Comparison of ENCODE assay signal across 7 mouse cellular contexts in genomic region chr5:137338256-137338655, GRCm38 (mm10). TPM values are rescaled to one million over a fixed set of nuclear protein-coding genes. Genes with fewer than 3 reads are reported as not detected.
A peak's percentile ranks its signal among the peaks of the same experiment; 100 is the strongest.
DNase-seq lines count a peak whose midpoint lies in the region; ATAC-seq and TF ChIP-seq lines count a peak whose summit lies in the region.

No protein-coding gene starts in this region.

- no peaks in the 10 kb centered on the region for H3K9me3 ChIP-seq in embryonic facial prominence, embryonic 14.5 days (ENCODE audit: control insufficient read depth, low read length)
- H3K9me3 ChIP-seq in limb, embryonic 13.5 days, result no peaks in the 10 kb centered on the region
- H3K9me3 ChIP-seq in midbrain, embryonic 15.5 days, result no peaks in the 10 kb centered on the region

- H3K4me1 ChIP-seq in bone marrow, adult 2 months (ENCODE audit: control insufficient read depth, insufficient read depth, low read length), result peaks cover 3% of the 10 kb centered on the region; the same call in 1 of the 2 replicates
- peaks cover 7% of the 10 kb centered on the region for H3K4me1 ChIP-seq in embryonic facial prominence, embryonic 14.5 days (ENCODE audit: control insufficient read depth, insufficient read depth, low read length)
- H3K4me1 ChIP-seq in limb, embryonic 13.5 days, result peaks cover 18% of the 10 kb centered on the region
- peaks cover 20% of the 10 kb centered on the region for H3K4me1 ChIP-seq in midbrain, embryonic 15.5 days
- H3K4me1 ChIP-seq in spleen, adult 2 months (ENCODE audit: control insufficient read depth, insufficient read depth, insufficient read length), result peaks cover 12% of the 10 kb centered on the region; the same call in 1 of the 2 replicates

- DNase-seq in embryonic facial prominence, embryonic 14.5 days (ENCODE audit: low spot score), result peak; percentile 97
- peak; percentile 90 for DNase-seq in heart, adult 8-10 months (ENCODE audit: low spot score)
- peak; percentile 95 for DNase-seq in kidney, adult 9 months
- DNase-seq in spleen, adult 2 months (ENCODE audit: low read depth in 1 of 2, low spot score in 2 of 2), result peak; percentile 37 to 84

- no peaks in the 10 kb centered on the region for H3K36me3 ChIP-seq in embryonic facial prominence, embryonic 14.5 days (ENCODE audit: control insufficient read depth, insufficient read depth, low read length)
- no peaks in the 10 kb centered on the region for H3K36me3 ChIP-seq in limb, embryonic 13.5 days
- H3K36me3 ChIP-seq in midbrain, embryonic 15.5 days (replicated peaks), result no peaks in the 10 kb centered on the region
- H3K36me3 ChIP-seq in spleen, adult 2 months (ENCODE audit: control insufficient read depth, insufficient read depth, low read length), result no peaks in the 10 kb centered on the region

- WGBS in bone marrow, adult 2 months, result 0% methylated on average over 19 of the region's 19 CpGs
- 0% methylated on average over 19 of the region's 19 CpGs for WGBS in embryonic facial prominence, embryonic 14.5 days
- under 1% methylated on average over 19 of the region's 19 CpGs for WGBS in limb, embryonic 13.5 days
- WGBS in midbrain, embryonic 15.5 days, result 0% methylated on average over 19 of the region's 19 CpGs
- WGBS in spleen, adult 2 months, result under 1% methylated on average over 19 of the region's 19 CpGs

- ATAC-seq in embryonic facial prominence, embryonic 14.5 days (ENCODE audit: low read depth), result peak; percentile 87
- peak; percentile 83 for ATAC-seq in limb, embryonic 13.5 days (ENCODE audit: low FRiP score, low read depth)
- ATAC-seq in midbrain, embryonic 15.5 days (replicated peaks), result peak; percentile 78

- H3K4me2 ChIP-seq in embryonic facial prominence, embryonic 14.5 days (ENCODE audit: low read depth, low read length), result peak overlapping the region; percentile 83
- H3K4me2 ChIP-seq in limb, embryonic 13.5 days (replicated peaks), result peak overlapping the region; percentile 77
- H3K4me2 ChIP-seq in midbrain, embryonic 15.5 days, result peak overlapping the region; percentile 85

- peak overlapping the region; percentile 72 for H3K4me3 ChIP-seq in bone marrow, adult 2 months (replicated peaks; ENCODE audit: control insufficient read depth, low read depth, low read length)
- H3K4me3 ChIP-seq in embryonic facial prominence, embryonic 14.5 days (ENCODE audit: low read depth, low read length), result peak overlapping the region; percentile 40
- peak overlapping the region; percentile 46 for H3K4me3 ChIP-seq in limb, embryonic 13.5 days
- H3K4me3 ChIP-seq in midbrain, embryonic 15.5 days, result peak overlapping the region; percentile 45
- peak overlapping the region; percentile 58 for H3K4me3 ChIP-seq in spleen, adult 2 months (ENCODE audit: extremely low read depth, insufficient read depth, insufficient read length)

- H3K27ac ChIP-seq in bone marrow, adult 2 months (ENCODE audit: control insufficient read depth, insufficient read depth, low read depth, low read length, poor library complexity), result no peak overlapping the region
- peak overlapping the region; percentile 87 for H3K27ac ChIP-seq in embryonic facial prominence, embryonic 14.5 days (replicated peaks; ENCODE audit: low read depth, low read length)
- H3K27ac ChIP-seq in limb, embryonic 13.5 days, result peak overlapping the region; percentile 29
- H3K27ac ChIP-seq in midbrain, embryonic 15.5 days, result peak overlapping the region; percentile 82
- peak overlapping the region; percentile 54 for H3K27ac ChIP-seq in spleen, adult 2 months (ENCODE audit: insufficient read depth, low read length)

- peak overlapping the region; percentile 68 for H3K9ac ChIP-seq in embryonic facial prominence, embryonic 14.5 days (ENCODE audit: low read depth, low read length)
- H3K9ac ChIP-seq in limb, embryonic 13.5 days, result peak overlapping the region; percentile 68
- H3K9ac ChIP-seq in midbrain, embryonic 15.5 days, result peak overlapping the region; percentile 53

- no peaks in the 10 kb centered on the region for H3K27me3 ChIP-seq in embryonic facial prominence, embryonic 14.5 days (replicated peaks; ENCODE audit: control insufficient read depth, insufficient read depth, low read length)
- no peaks in the 10 kb centered on the region for H3K27me3 ChIP-seq in limb, embryonic 13.5 days
- no peaks in the 10 kb centered on the region for H3K27me3 ChIP-seq in midbrain, embryonic 15.5 days (replicated peaks)
- H3K27me3 ChIP-seq in spleen, adult 2 months (ENCODE audit: control insufficient read depth, insufficient read depth, low read length), result no peaks in the 10 kb centered on the region

- TF ChIP-seq POLR2A in bone marrow, adult 2 months (IDR thresholded peaks at IDR 0.05; ENCODE audit: borderline replicate concordance, control insufficient read depth, low read depth, low read length), result peak; percentile 44; the same call in 1 of the 2 replicates
- TF ChIP-seq POLR2A in spleen, adult 2 months (IDR thresholded peaks at IDR 0.05; ENCODE audit: low read depth, low read length), result no peak; the same call in 1 of the 2 replicates

- no peak for TF ChIP-seq CTCF in bone marrow, adult 2 months (IDR thresholded peaks at IDR 0.05; ENCODE audit: control insufficient read depth, insufficient read depth, low read length)
- TF ChIP-seq CTCF in spleen, adult 2 months (IDR thresholded peaks at IDR 0.05; ENCODE audit: extremely low read depth, insufficient read depth, insufficient read length, insufficient replicate concordance), result no peak

RNA-seq across cellular contexts. Expression of gene Slc12a9, which starts 4.9 kb away (rescaled TPM):
- polyA plus RNA-seq in bone marrow, adult 2 months (2011; ENCODE audit: insufficient read depth, insufficient read length, low replicate concordance, missing spikeins), result 10.9 and 14.4 TPM in 2 replicates
- 8.6 and 8.8 TPM in 2 replicates for polyA plus RNA-seq in embryonic facial prominence, embryonic 14.5 days (2014; fragmentation: Nextera tagmentation; extraction: Ambion mirVana)
- total RNA-seq in heart, adult 8-10 months (2022), result 1 to 10 TPM; 1.3 to 2.1 (median 2.0) TPM
- polyA plus RNA-seq in limb, embryonic 13.5 days (2015; fragmentation: Nextera tagmentation; extraction: Ambion mirVana), result 17.2 and 17.9 TPM in 2 replicates
- polyA plus RNA-seq in midbrain, embryonic 15.5 days (2015; fragmentation: Nextera tagmentation; extraction: Ambion mirVana), result 27.7 and 29.5 TPM in 2 replicates
- 25.8 and 29.7 TPM in 2 replicates for polyA plus RNA-seq in spleen, adult 2 months (2012; rRNA removed)

RNA-seq across cellular contexts. Expression of gene Ephb4, which starts 11.7 kb away (rescaled TPM):
- polyA plus RNA-seq in bone marrow, adult 2 months (2011; ENCODE audit: insufficient read depth, insufficient read length, low replicate concordance, missing spikeins), result 3.1 and 4.5 TPM in 2 replicates
- 57.7 and 68.1 TPM in 2 replicates for polyA plus RNA-seq in embryonic facial prominence, embryonic 14.5 days (2014; fragmentation: Nextera tagmentation; extraction: Ambion mirVana)
- total RNA-seq in heart, adult 8-10 months (2022), result 10 to 100 TPM; 43.7 to 47.3 (median 46.3) TPM
- 76.5 and 82.3 TPM in 2 replicates for polyA plus RNA-seq in limb, embryonic 13.5 days (2015; fragmentation: Nextera tagmentation; extraction: Ambion mirVana)
- polyA plus RNA-seq in midbrain, embryonic 15.5 days (2015; fragmentation: Nextera tagmentation; extraction: Ambion mirVana), result 6.8 and 8.7 TPM in 2 replicates
- 13.5 and 14.8 TPM in 2 replicates for polyA plus RNA-seq in spleen, adult 2 months (2012; rRNA removed)

RNA-seq across cellular contexts. Expression of gene Trip6, which starts 24.1 kb away (rescaled TPM):
- 9.0 and 15.5 TPM in 2 replicates for polyA plus RNA-seq in bone marrow, adult 2 months (2011; ENCODE audit: insufficient read depth, insufficient read length, low replicate concordance, missing spikeins)
- polyA plus RNA-seq in embryonic facial prominence, embryonic 14.5 days (2014; fragmentation: Nextera tagmentation; extraction: Ambion mirVana), result 72.3 and 88.9 TPM in 2 replicates
- 10 to 100 TPM; 11.5 to 13.2 (median 12.4) TPM for total RNA-seq in heart, adult 8-10 months (2022)
- 104 and 107 TPM in 2 replicates for polyA plus RNA-seq in limb, embryonic 13.5 days (2015; fragmentation: Nextera tagmentation; extraction: Ambion mirVana)
- polyA plus RNA-seq in midbrain, embryonic 15.5 days (2015; fragmentation: Nextera tagmentation; extraction: Ambion mirVana), result 14.7 and 19.1 TPM in 2 replicates
- 19.8 and 20.6 TPM in 2 replicates for polyA plus RNA-seq in spleen, adult 2 months (2012; rRNA removed)

RNA-seq across cellular contexts. Expression of gene Srrt, which starts 30.8 kb away (rescaled TPM):
- 304 and 461 TPM in 2 replicates for polyA plus RNA-seq in bone marrow, adult 2 months (2011; ENCODE audit: insufficient read depth, insufficient read length, low replicate concordance, missing spikeins)
- polyA plus RNA-seq in embryonic facial prominence, embryonic 14.5 days (2014; fragmentation: Nextera tagmentation; extraction: Ambion mirVana), result 101 and 105 TPM in 2 replicates
- 10 to 100 TPM; 54.4 to 62.6 (median 60.3) TPM for total RNA-seq in heart, adult 8-10 months (2022)
- polyA plus RNA-seq in limb, embryonic 13.5 days (2015; fragmentation: Nextera tagmentation; extraction: Ambion mirVana), result 141 and 149 TPM in 2 replicates
- 106 and 107 TPM in 2 replicates for polyA plus RNA-seq in midbrain, embryonic 15.5 days (2015; fragmentation: Nextera tagmentation; extraction: Ambion mirVana)
- polyA plus RNA-seq in spleen, adult 2 months (2012; rRNA removed), result 172 and 175 TPM in 2 replicates

RNA-seq across cellular contexts. Expression of gene Ufsp1, which starts 43.8 kb away (rescaled TPM):
- 74.0 and 131 TPM in 2 replicates for polyA plus RNA-seq in bone marrow, adult 2 months (2011; ENCODE audit: insufficient read depth, insufficient read length, low replicate concordance, missing spikeins)
- 11.1 and 12.3 TPM in 2 replicates for polyA plus RNA-seq in embryonic facial prominence, embryonic 14.5 days (2014; fragmentation: Nextera tagmentation; extraction: Ambion mirVana)
- total RNA-seq in heart, adult 8-10 months (2022), result 10 to 100 TPM in 2 of 4 experiments, 1 to 10 TPM in 2; 7.7 to 10.4 (median 9.7) TPM
- 8.4 and 9.6 TPM in 2 replicates for polyA plus RNA-seq in limb, embryonic 13.5 days (2015; fragmentation: Nextera tagmentation; extraction: Ambion mirVana)
- polyA plus RNA-seq in midbrain, embryonic 15.5 days (2015; fragmentation: Nextera tagmentation; extraction: Ambion mirVana), result 18.2 and 18.7 TPM in 2 replicates
- 10.3 and 11.1 TPM in 2 replicates for polyA plus RNA-seq in spleen, adult 2 months (2012; rRNA removed)
